Mouse (Mus musculus) regulatory T cell (primary cell): Measurements from ENCODE around the gene Ubr7.

Experiments
- in situ Hi-C: fragments of 300-600 bp; cut with MboI, MseI; formaldehyde crosslinking; loops from one replicate; pipeline ENCODE4 v1.15.1; 2025; ENCODE audit warnings: high pct_unique_total_duplicates

Gene Ubr7

DNA sequence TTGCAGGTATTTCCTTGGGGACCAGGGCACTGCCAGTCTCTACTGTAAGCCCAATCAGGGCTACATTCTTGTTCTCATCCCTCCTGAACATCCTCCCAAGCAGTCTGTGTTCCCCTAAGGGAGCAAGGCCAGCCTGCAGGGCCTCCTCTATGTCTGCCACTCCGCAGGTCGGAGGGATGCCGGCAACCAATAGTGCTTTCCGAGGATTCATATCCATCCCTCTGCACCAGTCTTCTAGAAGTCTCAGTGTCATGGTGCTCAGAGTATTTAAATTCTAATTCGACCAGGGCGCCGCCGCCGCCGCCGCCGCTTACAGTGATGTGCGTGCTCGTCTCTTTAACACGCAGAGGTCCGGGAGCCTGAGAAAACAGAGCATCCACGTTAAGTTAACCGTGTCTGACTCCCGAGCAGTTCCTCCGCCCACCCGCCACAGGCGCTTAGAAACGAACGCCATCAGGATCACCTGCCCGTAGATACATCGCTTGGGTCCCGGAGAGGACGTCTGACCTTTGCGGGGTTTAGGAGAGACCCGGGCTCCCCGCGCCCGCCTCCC, 14.7 kb upstream of the Ubr7 start:
- in situ Hi-C loops = loop anchor here (25.0 kb wide), 1 partner anchor 231 kb away; no protein-coding TSS in a partner anchor

DNA sequence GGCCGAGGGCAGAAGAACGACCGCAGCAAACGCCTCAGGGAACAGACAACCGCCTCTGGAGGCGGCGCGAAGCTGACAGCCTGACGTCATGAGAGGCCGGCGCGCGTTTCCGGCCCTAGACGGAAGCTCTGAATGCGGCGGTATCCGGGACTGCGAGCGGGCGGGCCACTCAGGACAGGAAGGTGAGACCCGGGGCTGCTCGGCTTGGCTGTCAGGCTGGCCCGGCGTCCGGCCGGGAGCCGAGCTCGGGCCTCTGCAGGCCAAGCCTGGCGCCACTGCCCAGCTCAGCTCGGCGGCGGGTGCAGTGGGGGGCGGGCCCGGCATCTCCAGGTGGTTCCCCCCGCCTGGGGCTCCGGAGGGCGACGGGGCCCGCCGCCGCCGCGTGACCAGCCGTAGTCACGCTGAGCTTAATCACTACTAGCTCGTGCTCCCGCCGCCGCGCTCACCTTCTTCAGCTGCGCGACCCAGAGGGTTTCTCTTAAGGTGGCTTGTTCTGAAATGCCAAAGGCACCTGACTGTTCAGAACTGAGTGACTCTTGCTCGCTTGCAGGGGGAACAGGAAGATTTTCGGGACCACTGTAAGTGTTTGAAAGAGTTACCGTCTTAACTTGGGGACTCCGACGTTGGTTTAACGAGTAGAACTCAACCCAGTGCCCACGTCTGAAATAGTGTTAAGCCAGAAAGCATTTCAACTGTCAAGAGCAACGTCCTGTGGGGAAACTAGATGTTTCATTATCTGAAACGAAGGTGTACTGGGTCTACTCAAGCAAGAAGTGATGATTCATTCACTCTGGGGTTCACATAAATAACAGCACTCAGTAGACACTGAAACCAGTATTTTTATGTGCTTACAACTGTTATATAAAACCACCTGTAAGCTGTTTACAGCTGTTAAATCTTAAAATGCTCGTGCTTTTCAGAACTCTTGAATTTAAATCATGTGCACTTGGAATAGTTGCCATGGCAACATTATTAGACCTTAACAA, 13.9 kb upstream of the Ubr7 start, which contains the start of the genes Moap1 and Tmem251:
TSS of gene Moap1 (minus strand) at position 73 of the 986 bp plus-strand sequence.
TSS of gene Tmem251 (plus strand) at position 174 of the 986 bp plus-strand sequence.
- in situ Hi-C loops = loop anchor here (25.0 kb wide), 1 partner anchor 232 kb away; no protein-coding TSS in a partner anchor

DNA sequence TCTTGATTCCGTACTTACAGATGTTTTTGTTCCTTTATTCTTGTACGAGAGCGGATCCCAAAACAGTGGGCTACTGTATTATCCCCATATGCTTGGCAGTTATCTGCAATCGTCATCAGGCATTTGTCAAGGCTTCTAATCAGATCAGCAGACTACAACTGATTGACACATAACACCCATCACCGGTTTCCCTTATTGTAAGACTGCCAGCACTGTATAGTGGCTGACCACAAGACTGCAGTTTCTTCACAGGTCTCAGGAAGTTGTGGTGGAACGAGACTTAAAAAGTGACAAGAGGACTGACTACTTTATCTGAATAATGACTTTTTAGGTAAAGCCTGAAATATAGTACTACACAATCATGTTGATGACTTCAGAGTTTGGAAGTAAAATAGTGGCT, 12.9 kb upstream of the Ubr7 start:
- in situ Hi-C loops = loop anchor here (25.0 kb wide), 1 partner anchor 233 kb away; no protein-coding TSS in a partner anchor

DNA sequence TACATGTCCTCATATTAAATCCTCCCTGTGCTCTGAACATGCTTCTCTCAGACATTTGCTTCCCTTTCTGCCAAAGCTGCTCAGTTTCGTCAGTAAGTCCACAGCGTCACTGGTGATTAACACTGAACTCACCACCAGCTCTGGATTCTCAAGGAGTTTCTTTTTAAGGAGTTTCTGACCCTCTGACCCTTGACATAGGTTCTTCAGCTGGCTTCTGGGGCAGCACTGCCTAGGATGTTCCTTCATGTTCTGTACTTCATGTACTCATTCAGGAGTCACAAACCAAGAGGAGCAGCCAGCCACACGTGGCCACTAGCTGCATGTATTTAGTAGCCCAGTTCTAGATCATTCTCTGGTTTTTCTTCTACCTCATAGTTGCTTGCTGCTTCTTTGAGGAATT, 9.5 kb upstream of the Ubr7 start:
- in situ Hi-C loops = loop anchor here (25.0 kb wide), 1 partner anchor 236 kb away; no protein-coding TSS in a partner anchor

DNA sequence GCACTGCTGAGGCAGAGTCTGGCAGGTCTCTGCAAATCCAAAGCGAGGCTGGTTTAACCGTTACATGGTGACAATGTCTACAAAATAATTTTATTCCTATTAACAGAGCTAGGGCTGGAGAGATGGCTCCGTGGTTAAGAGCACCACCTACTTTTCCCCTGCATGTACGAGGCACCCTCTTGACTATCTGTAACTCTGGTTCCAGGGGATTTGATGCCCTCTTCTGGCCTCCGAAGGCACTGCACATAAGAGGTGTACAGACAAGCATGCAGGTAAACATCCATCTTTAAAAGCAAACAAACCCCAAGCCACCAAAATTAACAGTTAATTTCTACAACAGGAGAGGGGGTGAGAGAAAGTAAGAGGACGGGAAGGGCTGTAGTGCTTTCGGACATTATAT, 1.5 kb upstream of the Ubr7 start:
- in situ Hi-C loops = loop anchor here (10.0 kb wide), 1 partner anchor 1988 kb away; no protein-coding TSS in a partner anchor

DNA sequence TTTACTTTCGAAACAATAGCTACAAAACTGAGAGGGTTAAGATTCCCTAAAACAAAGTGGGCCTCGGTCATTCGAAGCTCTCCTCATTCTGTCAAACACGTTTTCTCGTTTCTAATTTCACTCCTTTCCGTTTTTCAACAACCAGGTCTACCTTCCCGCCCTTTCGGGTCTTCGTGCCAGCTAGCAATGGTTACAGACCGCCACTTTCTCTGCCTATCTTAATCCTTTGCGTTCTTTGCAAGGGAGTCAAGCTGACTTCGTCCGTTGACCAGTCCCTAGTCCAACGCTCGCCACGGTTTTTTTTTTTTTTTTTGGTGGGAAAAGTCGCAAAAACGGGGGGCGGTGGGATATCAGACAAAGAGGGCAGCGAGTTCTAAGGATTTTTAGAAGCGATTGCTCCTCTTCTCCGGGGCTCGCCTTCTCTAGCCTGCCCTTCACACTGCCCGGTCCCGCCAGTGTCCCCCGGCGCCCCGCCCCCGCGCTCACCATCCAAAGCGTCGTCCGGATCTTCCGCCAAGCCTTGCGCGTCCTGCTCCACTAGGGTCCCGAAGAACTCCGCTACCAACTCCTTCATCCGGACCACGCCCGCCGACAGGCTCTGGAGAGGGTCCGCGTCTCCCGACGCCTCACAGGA, 595 bp upstream of the Ubr7 start:
- in situ Hi-C loops = loop anchor here (10.0 kb wide), 1 partner anchor 1988 kb away; no protein-coding TSS in a partner anchor

DNA sequence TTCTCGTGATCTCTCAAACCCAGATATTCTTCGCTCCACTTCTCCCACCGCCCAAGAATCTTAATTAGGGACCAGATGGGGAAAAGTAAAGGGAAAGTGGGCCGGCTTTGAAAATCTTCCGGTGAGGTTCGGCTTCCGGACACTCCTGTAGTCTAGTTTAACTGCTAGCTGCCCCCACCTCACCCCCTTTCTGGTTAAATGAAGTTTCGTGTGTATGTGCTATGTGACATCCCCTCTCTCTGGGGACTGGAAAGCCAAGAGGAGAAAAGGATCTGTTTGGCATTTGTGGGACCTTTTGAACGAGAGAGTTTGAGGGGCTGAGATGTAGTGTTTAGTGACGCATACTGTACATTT, 613 bp downstream of the Ubr7 start, which contains the start of gene Gm20604:
TSS of gene Gm20604 (minus strand) at position 270 of the 354 bp plus-strand sequence.
- in situ Hi-C loops = loop anchor here (10.0 kb wide), 1 partner anchor 1986 kb away; no protein-coding TSS in a partner anchor

DNA sequence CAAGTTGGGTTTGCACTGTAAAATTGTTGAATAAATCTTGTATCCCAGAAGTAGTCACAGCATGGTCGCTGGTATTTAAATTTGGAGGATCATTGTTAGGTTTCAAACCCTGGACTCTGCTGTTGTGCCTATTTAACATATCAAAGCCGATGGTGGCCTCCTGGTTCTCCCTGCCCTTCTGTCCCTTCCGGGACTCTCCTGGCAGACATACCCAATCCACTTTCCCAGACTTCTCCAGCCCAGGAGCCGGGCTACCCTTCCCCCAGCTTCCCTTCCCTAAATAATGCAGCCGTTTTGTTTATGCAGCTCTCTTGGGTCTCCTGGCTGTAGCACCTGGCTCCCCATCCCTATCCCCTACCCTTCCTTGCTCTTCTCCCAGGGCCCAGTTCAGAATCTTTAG, 1.2 kb downstream of the Ubr7 start:
- in situ Hi-C loops = loop anchor here (10.0 kb wide), 1 partner anchor 1986 kb away; no protein-coding TSS in a partner anchor

DNA sequence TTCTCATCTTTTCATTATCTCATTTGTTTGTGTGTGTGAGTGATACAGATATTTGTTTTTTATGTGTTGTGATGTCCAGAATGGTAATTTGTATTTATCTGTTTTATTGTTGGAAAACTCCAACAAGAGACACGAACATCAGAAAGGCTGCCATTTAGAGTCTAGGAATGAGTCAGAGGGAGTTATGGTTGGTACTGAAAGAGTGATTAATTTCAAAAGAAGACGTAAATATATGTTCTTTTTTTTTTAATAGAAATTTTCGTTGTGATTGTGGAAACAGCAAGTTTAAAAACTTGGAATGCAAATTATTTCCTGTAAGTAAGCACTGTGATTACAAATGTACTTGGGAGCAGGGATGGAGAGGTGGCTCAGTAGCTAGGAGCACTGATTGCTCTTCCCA, 3.9 kb downstream of the Ubr7 start:
- in situ Hi-C loops = no loop called here

DNA sequence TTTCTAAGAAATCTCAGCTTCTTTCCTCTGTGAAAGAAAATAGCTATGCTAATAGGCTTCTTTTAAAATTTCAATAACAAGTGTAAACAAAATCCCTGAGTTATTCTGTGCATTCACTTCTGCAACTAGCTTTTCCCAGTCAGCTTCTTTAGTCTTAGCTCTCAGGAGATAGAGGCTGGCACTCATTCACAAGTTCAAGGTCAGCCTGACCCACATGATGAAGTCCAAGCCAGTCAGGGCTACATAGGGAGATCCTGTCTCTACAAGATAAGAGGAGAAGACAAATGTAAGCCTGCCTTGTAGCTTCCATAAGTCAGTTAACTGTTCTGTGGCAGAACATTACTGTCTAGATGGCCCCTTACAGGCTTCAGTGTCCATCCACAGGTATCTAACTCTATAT, 5.9 kb downstream of the Ubr7 start:
- in situ Hi-C loops = no loop called here

DNA sequence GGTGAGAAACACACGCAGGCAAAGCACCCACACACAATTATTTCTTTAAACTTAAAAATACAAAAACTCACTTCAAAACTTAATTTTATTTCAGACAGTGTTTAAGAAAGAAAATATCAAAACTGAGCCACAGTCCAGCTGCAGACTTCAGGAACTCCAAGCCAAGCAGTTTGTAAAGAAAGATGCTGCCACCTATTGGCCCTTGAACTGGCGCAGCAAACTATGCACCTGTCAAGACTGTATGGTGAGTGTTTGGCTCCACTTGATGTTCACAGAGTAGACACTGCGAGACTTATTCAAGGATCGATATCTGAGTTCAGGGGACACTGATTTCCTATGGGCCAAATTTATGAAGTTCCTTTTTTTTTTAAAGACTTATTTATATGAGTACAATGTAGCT, 11.2 kb downstream of the Ubr7 start:
- in situ Hi-C loops = no loop called here

DNA sequence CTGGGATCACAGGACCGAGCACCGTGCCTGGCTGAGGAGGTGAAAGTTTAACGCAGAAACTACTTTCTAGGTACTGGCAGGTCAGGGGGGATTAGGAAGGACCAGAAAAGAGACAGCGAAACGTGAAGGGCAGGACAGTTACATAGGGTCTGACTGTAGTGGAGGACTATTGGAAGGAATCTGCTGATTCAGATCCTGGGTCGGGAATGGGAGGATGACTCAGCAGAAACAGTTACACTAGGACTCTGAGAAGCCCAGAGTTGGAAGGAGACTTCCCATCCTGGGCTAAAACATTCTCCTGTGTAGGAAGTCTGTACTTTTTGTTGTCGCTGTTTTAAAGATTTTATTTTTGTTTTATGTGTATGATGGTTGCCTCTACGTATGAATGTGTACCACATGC, 13.8 kb downstream of the Ubr7 start:
- in situ Hi-C loops = no loop called here

DNA sequence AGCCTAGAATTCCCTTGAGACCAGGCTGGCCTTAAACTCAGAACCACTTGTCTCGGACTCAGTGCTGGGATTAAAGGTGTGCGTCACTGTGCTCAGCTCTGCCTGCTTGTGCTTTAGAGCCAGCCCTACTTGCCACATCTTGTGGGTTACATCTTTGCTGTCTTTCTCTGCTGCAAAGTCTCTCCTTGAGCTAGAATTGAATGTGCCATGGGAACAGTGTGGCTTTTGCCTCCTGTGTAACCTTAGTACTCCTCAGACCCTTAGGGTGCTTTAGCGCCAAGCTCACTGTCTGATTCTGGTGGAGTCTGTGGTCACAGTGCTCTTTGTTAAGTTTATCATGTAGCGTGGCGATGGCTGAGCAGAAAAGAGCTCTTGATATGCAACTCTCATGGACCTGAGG, 14.9 kb downstream of the Ubr7 start:
- in situ Hi-C loops = no loop called here

DNA sequence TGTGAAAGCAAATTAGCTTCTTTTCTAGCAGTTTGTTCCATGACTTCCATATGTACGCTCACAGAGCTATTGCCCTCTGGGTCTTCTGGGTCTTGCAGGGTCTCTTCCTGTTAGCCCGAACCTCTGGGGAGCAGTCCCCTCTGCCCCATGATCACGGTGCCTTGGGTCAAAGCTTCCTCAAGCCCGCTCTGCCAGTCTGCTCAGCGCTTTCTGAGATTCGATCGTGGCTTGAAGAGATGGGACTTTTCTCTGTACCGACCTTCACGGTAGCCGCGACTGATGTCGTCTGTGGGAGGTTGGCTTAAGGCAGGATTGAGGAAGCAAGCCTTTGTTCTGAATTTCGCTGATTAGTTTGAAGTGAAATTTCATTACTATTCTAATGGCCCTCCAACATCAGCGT, 18.3 kb downstream of the Ubr7 start:
- in situ Hi-C loops = no loop called here

DNA sequence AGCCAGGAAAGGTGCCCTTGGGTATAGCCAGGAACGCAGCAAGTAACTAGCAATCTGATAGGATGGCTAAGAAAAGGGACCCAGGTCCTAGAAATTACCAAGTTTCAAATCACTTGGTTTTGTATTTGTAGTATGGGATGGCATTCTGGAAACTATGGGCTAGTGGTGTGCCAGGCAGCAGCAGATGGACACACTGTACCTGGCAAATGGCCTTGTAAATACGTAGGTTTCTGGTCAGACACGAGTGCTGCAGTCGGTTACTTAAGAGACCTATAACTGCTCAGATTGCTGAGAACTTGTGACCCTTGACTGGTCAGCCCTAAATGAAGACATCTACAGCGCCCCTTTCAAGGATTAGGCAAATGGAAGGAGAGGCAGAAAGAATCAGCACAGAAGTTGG, 20.4 kb downstream of the Ubr7 start:
- in situ Hi-C loops = no loop called here

DNA sequence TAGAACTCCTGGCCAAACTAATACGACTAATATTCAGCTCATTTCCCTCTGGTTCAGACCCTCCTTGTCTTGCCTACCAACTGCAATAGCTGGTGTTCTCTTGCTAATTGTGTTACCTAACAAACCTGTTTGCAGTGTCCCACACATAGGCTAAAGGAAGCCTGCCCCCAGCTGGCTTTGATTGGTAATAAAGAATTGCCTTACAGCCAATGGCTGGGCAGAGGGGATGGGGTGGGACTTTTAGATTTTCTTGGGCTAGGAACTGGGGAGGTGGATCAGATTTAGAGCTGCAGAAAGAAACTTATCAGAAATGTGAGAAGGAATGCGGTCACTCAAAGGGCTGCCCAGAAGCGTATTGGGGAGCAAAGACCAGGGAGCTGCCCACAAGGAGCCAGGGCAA, 21.7 kb downstream of the Ubr7 start:
- in situ Hi-C loops = no loop called here

DNA sequence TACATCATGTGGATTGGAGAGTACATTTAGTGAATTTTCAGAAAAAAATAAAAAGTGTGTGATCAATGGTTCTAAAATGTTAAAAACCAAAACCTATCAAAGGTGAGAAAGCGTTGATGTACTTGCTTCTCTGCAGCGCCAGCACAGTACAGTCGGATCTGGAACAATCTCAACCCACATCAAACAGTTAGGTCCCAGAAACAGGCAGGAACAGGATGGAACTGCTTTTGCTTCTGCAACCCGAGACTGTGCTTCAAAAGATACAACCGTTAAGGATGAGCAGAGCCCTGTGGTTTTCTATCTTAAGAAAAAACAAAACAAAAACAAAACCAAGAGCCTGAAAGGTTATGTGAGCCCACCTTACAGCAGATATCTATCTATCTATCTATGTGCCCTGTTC, 25.1 kb downstream of the Ubr7 start:
- in situ Hi-C loops = loop anchor here (10.0 kb wide), 1 partner anchor 282 kb away; no protein-coding TSS in a partner anchor

DNA sequence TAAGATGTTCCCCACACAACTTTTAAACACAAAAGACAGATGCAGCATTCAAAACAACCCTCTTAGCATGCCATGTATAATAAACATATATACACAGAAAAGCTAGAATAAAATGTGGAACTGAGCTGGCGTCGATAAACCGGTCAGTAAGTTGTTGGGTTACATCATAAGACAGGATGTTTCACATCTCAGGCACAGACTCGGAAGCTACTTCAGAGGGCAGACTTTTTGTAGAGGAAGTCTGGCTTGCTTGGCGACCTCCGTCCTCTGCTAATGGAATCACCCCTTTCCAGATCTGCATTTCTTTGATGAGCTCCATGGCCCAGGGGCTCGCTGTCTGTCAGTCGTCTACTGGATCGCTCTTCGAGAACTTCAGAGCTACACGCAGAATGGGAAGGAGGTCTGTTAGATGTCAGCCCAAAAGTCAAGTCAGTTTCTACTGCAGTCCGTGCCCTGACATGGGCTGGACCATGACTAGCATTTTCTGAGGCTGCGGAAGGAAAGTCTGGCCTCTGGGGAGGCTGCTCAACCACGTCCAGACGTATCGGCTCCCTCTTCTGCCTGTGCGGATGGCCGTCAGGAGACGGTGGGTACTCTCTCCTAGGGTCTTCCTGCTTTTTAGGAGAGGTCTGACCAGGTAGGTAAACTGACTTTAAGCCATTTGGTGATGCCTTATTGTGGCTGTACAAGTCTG, 27.3 kb downstream of the Ubr7 start:
- in situ Hi-C loops = loop anchor here (10.0 kb wide), 1 partner anchor 280 kb away; no protein-coding TSS in a partner anchor

DNA sequence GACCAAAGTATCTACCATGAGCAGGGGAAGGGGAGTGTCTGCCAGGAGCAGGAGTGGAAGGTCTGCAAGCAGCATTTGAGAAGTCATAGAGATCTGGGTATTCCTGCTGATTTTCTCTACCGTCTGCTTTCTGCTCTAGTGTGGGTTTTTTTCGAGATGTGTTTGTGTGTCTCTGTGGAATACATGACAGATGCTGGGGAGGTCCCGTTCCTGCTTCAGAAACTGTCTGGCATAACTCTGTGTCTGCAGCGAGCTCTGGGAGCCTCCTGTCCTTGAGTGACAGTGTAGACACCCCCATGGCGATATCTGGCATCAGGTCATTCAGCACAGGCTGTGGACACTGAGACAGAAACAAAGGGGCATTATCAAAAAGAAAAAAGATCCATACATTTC, 27.8 kb downstream of the Ubr7 start:
- in situ Hi-C loops = loop anchor here (10.0 kb wide), 1 partner anchor 279 kb away; no protein-coding TSS in a partner anchor

DNA sequence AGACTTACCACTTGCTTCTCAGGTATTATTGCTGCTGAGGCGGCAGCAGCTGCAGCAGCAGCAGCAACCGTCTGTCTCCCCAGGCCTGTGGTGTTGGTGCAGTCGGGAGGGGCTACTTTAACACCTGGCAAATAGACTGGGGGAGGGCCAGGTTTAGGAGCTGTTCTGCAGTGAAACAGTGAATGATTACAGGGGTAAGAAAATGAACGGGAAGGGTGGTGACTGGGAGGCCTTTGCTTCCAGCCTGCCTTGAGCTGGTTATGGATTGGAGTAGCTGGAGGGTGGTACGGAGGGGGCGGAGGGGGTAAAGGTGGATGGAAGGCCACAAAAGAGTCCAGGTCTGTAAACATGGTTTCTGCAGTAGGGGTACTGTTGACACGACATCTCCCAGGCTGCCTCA, 30.2 kb downstream of the Ubr7 start:
- in situ Hi-C loops = loop anchor here (10.0 kb wide), 1 partner anchor 277 kb away; no protein-coding TSS in a partner anchor

DNA sequence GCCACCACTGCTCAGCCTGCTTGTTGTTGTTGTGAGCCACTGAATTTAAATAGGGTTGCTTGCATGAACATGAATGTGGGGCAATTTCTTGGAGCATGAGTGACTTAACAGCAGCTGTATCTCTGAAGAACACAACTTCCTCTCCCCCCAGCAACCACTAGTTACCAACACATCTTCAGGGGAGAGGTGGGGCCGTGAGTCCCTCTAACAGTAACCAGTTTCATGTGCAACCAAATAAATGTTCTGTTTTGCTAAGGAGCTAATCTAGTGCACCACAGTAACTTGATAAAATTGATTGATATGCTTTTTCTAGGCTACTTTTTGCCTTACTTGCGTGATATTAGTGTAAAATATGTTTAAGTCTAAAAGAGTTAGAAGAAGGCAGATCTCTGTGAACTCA, 41.8 kb downstream of the Ubr7 start:
- in situ Hi-C loops = no loop called here
